ENCODE assay signal across 8 mouse cellular contexts in genomic region chr4:115952758-115953157, GRCm38 (mm10). TPM values are rescaled to one million over a fixed set of nuclear protein-coding genes. Genes with fewer than 3 reads are reported as not detected.
A peak's percentile ranks its signal among the peaks of the same experiment; 100 is the strongest.
DNase-seq lines count a peak whose midpoint lies in the region; ATAC-seq and TF ChIP-seq lines count a peak whose summit lies in the region.

No protein-coding gene starts in this region.

- peak; percentile 87 for TF ChIP-seq CTCF in heart, adult 2 months (IDR thresholded peaks at IDR 0.05)
- peak; percentile 68 for TF ChIP-seq CTCF in bone marrow, adult 2 months (IDR thresholded peaks at IDR 0.05; ENCODE audit: control insufficient read depth, insufficient read depth, low read length)
- peak; percentile 76; the same call in 1 of the 2 replicates for TF ChIP-seq CTCF in small intestine, adult 2 months (IDR thresholded peaks at IDR 0.05; ENCODE audit: extremely low read depth, insufficient read length, insufficient replicate concordance, low read depth, low read length)

- H3K27ac ChIP-seq in heart, adult 2 months, result no peak overlapping the region
- H3K27ac ChIP-seq in heart, embryonic 10.5 days, result no peak overlapping the region
- no peak overlapping the region for H3K27ac ChIP-seq in bone marrow, adult 2 months (ENCODE audit: control insufficient read depth, insufficient read depth, low read depth, low read length, poor library complexity)
- H3K27ac ChIP-seq in forebrain, embryonic 14.5 days (ENCODE audit: low read depth, low read length), result no peak overlapping the region
- no peak overlapping the region for H3K27ac ChIP-seq in small intestine, adult 2 months (ENCODE audit: insufficient read depth, low read depth, low read length)

- TF ChIP-seq POLR2A in heart, adult 2 months (IDR thresholded peaks at IDR 0.05; ENCODE audit: insufficient read depth, low read depth, low read length), result no peak
- TF ChIP-seq POLR2A in bone marrow, adult 2 months (IDR thresholded peaks at IDR 0.05; ENCODE audit: borderline replicate concordance, control insufficient read depth, low read depth, low read length), result no peak
- TF ChIP-seq POLR2A in small intestine, adult 2 months (IDR thresholded peaks at IDR 0.05; ENCODE audit: low read depth, low read length), result no peak

- 15% methylated on average over 6 of the region's 6 CpGs for WGBS in heart, adult 2 months
- WGBS in heart, embryonic 10.5 days, result 14% methylated on average over 6 of the region's 6 CpGs
- WGBS in bone marrow, adult 2 months, result 13% methylated on average over 6 of the region's 6 CpGs
- WGBS in forebrain, embryonic 14.5 days, result 10% methylated on average over 6 of the region's 6 CpGs
- WGBS in small intestine, adult 2 months, result 13% methylated on average over 6 of the region's 6 CpGs

- H3K36me3 ChIP-seq in heart, adult 2 months (ENCODE audit: control insufficient read depth, insufficient read depth, low read length), result no peaks in the 10 kb centered on the region
- H3K36me3 ChIP-seq in heart, embryonic 10.5 days, result no peaks in the 10 kb centered on the region
- no peaks in the 10 kb centered on the region for H3K36me3 ChIP-seq in forebrain, embryonic 14.5 days (ENCODE audit: control insufficient read depth, insufficient read depth, low read length)
- no peaks in the 10 kb centered on the region for H3K36me3 ChIP-seq in small intestine, adult 2 months (ENCODE audit: control insufficient read depth, insufficient read depth, low read length)

- no peak overlapping the region for H3K9ac ChIP-seq in heart, adult 2 months (ENCODE audit: low read depth, low read length)
- no peak overlapping the region for H3K9ac ChIP-seq in forebrain, embryonic 14.5 days (ENCODE audit: low read length)

- intact Hi-C loops in heart, adult 2 months (cut with DNase I), result loop anchor here (1.0 kb wide), 2 partner anchors 49 to 221 kb away; no protein-coding TSS in a partner anchor

- no peak overlapping the region for H3K4me3 ChIP-seq in heart, adult 2 months
- no peak overlapping the region for H3K4me3 ChIP-seq in heart, embryonic 10.5 days
- H3K4me3 ChIP-seq in bone marrow, adult 2 months (replicated peaks; ENCODE audit: control insufficient read depth, low read depth, low read length), result no peak overlapping the region
- no peak overlapping the region for H3K4me3 ChIP-seq in forebrain, embryonic 14.5 days (ENCODE audit: low read depth, low read length)
- H3K4me3 ChIP-seq in small intestine, adult 2 months (ENCODE audit: low read depth, low read length), result no peak overlapping the region

- ATAC-seq in forebrain, embryonic 14.5 days, result peak; percentile 37; the same call in 1 of the 2 replicates

- no peaks in the 10 kb centered on the region for H3K4me1 ChIP-seq in heart, adult 2 months (ENCODE audit: control insufficient read depth, insufficient read depth, low read length)
- H3K4me1 ChIP-seq in heart, embryonic 10.5 days, result peaks cover 6% of the 10 kb centered on the region
- H3K4me1 ChIP-seq in bone marrow, adult 2 months (ENCODE audit: control insufficient read depth, insufficient read depth, low read length), result no peaks in the 10 kb centered on the region; the same call in 1 of the 2 replicates
- H3K4me1 ChIP-seq in forebrain, embryonic 14.5 days (ENCODE audit: control insufficient read depth, insufficient read depth, low read length), result no peaks in the 10 kb centered on the region
- H3K4me1 ChIP-seq in small intestine, adult 2 months (ENCODE audit: control insufficient read depth, insufficient read depth, insufficient read length, low read length), result no peaks in the 10 kb centered on the region

- no peak overlapping the region for H3K4me2 ChIP-seq in forebrain, embryonic 14.5 days (ENCODE audit: low read length)

- no peak for TF ChIP-seq EP300 in heart, adult 2 months (IDR thresholded peaks at IDR 0.05; ENCODE audit: insufficient read depth, low read depth, low read length)

- H3K27me3 ChIP-seq in heart, adult 2 months (ENCODE audit: control insufficient read depth, insufficient read depth, low read length), result peaks cover 6% of the 10 kb centered on the region; the same call in 1 of the 2 replicates
- H3K27me3 ChIP-seq in heart, embryonic 10.5 days (ENCODE audit: insufficient read depth, poor library complexity, severe bottlenecking), result peaks cover 100% of the 10 kb centered on the region
- peaks cover 87% of the 10 kb centered on the region for H3K27me3 ChIP-seq in forebrain, embryonic 14.5 days (replicated peaks; ENCODE audit: control insufficient read depth, insufficient read depth, low read length)
- peaks cover 37% of the 10 kb centered on the region for H3K27me3 ChIP-seq in small intestine, adult 2 months (ENCODE audit: control insufficient read depth, insufficient read depth, low read length)

- H3K9me3 ChIP-seq in heart, embryonic 10.5 days, result no peaks in the 10 kb centered on the region
- H3K9me3 ChIP-seq in forebrain, embryonic 14.5 days (replicated peaks; ENCODE audit: control insufficient read depth, low read length), result no peaks in the 10 kb centered on the region

- H3K79me2 ChIP-seq in heart, adult 2 months (replicated peaks; ENCODE audit: control insufficient read depth, insufficient read depth, low read length), result no peaks in the 10 kb centered on the region

- peak; percentile 38 to 58 for DNase-seq in heart, adult 2 months
- DNase-seq in heart, embryonic 10.5 days (ENCODE audit: low spot score), result no peak
- DNase-seq in CD4-positive, CD25-positive, alpha-beta regulatory T cell, adult 2 months (ENCODE audit: low read depth, low spot score), result peak; percentile 74
- DNase-seq in forebrain, embryonic 14.5 days (ENCODE audit: low spot score), result peak; percentile 62
- DNase-seq in kidney, postnatal 4 days, result peak; percentile 73 to 77
- peak; percentile 67 for DNase-seq in lung, postnatal 14 days

RNA-seq across cellular contexts. Expression of gene Dmbx1, which starts 13.0 kb away (rescaled TPM):
- not detected for total RNA-seq in heart, adult 2 months (2021)
- not detected in 2 replicates for polyA plus RNA-seq in heart, adult 2 months (2012; rRNA removed)
- not detected in 2 replicates for polyA plus RNA-seq in heart, embryonic 10.5 days (2016; fragmentation: Nextera tagmentation; extraction: Ambion mirVana)
- polyA plus RNA-seq in bone marrow, adult 2 months (2011; ENCODE audit: insufficient read depth, insufficient read length, low replicate concordance, missing spikeins), result not detected in 2 replicates
- polyA plus RNA-seq in forebrain, embryonic 14.5 days (2014; fragmentation: Nextera tagmentation; extraction: Ambion mirVana), result 0.05 TPM in 2 replicates
- not detected in 2 replicates for polyA plus RNA-seq in small intestine, adult 2 months (2012; rRNA removed)
